Mouse (Mus musculus) cerebellum, adult 2 months (tissue): ENCODE data around the gene Plxnb2.

Source experiments
- CTCF ChIP-seq: fragments of 200-500 bp; IDR thresholded peaks from 2 replicates; pipeline ENCODE4 v1.5.1; 2011; ENCODE audit warnings: low read depth, mild to moderate bottlenecking, control low read depth, low read length, moderate library complexity, borderline replicate concordance; ENCODE audit not compliant: insufficient read depth
- POLR2A ChIP-seq: fragments of 200-500 bp; IDR thresholded peaks from 2 replicates; pipeline ENCODE4 v1.6.1; 2011; ENCODE audit warnings: low read length, control low read depth, borderline replicate concordance; ENCODE audit not compliant: insufficient read depth

DNA sequence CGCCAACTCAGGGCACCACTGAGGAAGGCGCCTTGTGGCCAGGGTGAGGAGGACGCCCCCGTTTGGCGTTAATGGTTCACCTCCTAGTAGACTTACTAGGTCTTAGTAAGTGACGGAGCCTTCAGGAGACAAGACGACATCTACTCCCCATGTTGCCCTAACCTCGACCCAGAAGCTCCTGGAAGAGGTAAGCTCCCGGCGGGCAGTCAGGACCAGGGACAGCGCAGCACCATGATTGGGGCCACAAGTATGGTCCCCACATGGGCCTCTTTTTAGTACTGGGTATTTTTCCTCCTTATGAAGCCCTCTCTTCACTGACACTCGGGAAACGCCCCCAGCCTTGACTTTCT lies 30.6 kb downstream of the Plxnb2 start:
- no peak for TF ChIP-seq CTCF
- no peak for TF ChIP-seq POLR2A
